Mouse (Mus musculus) ES-E14 (cell line): ENCODE data around the gene Tfap4. TPM values are rescaled to one million over a fixed set of nuclear protein-coding genes. Genes with fewer than 3 reads are reported as not detected.

Experiments used
- DNase-seq: peaks from one replicate; pipeline ENCODE4 v3.0.0-alpha.2; 2013; ENCODE audit warnings: low read depth, low spot score
- H3K27ac ChIP-seq: 2 replicates; pipeline ENCODE4 v1.5.1; 2012; ENCODE audit warnings: low read depth, mild to moderate bottlenecking, low read length, moderate library complexity, mixed read lengths; ENCODE audit not compliant: poor library complexity, insufficient read depth, severe bottlenecking
- H3K36me3 ChIP-seq: 2 replicates; pipeline ENCODE4 v1.6.1; 2012; ENCODE audit warnings: mild to moderate bottlenecking, low read length, moderate library complexity, mixed read lengths; ENCODE audit not compliant: control insufficient read depth, poor library complexity, insufficient read depth, severe bottlenecking
- H3K4me1 ChIP-seq, 2 experiments: fragments of 150-350 bp in 1 of 2; sonication (generic) in 1 of 2; 2 replicates each; pipeline ENCODE4 v1.6.1; 2012; ENCODE audit warnings: low read length in 2 of 2, mild to moderate bottlenecking in 1 of 2, mixed read lengths in 1 of 2; ENCODE audit not compliant: control insufficient read depth in 2 of 2, insufficient read depth in 2 of 2, poor library complexity in 1 of 2
- H3K4me3 ChIP-seq, 2 experiments: fragments of 150-350 bp in 1 of 2; sonication (generic) in 1 of 2; 2 replicates each; pipeline ENCODE4 v1.5.1; 2012; ENCODE audit warnings: low read length in 2 of 2, low read depth in 1 of 2, mild to moderate bottlenecking in 1 of 2, mixed read lengths in 1 of 2; ENCODE audit not compliant: insufficient read depth in 1 of 2, poor library complexity in 1 of 2, severe bottlenecking in 1 of 2
- H3K9ac ChIP-seq: 2 replicates; pipeline ENCODE4 v1.6.1; 2012; ENCODE audit warnings: low read depth, mild to moderate bottlenecking, low read length, mixed read lengths; ENCODE audit not compliant: poor library complexity, insufficient read depth, severe bottlenecking
- H3K9me3 ChIP-seq: fragments of 150-350 bp; sonication (generic); 2 replicates; pipeline ENCODE4 v1.6.1; 2012; ENCODE audit warnings: low read depth, mild to moderate bottlenecking, low read length; ENCODE audit not compliant: control insufficient read depth, insufficient read depth
- CHD2 ChIP-seq: IDR thresholded peaks from 2 replicates; pipeline ENCODE4 v1.6.1; 2014; ENCODE audit warnings: mild to moderate bottlenecking, low read depth, low read length, inconsistent platforms
- HCFC1 ChIP-seq: IDR thresholded peaks from 2 replicates; pipeline ENCODE4 v1.6.1; 2012; ENCODE audit warnings: low read length, inconsistent platforms, borderline replicate concordance; ENCODE audit not compliant: insufficient read depth
- MAFK ChIP-seq: IDR thresholded peaks from 2 replicates; pipeline ENCODE4 v1.6.1; 2014; ENCODE audit warnings: mild to moderate bottlenecking, low read depth, low read length, inconsistent platforms; ENCODE audit not compliant: insufficient read depth
- ZC3H11A ChIP-seq: IDR thresholded peaks from 2 replicates; pipeline ENCODE4 v1.6.1; 2012; ENCODE audit warnings: low read depth, mild to moderate bottlenecking, inconsistent platforms, low read length, borderline replicate concordance
- ZNF384 ChIP-seq: IDR thresholded peaks from 2 replicates; pipeline ENCODE4 v1.6.1; 2012; ENCODE audit warnings: low read depth, low read length, inconsistent platforms
- in situ Hi-C, 2 experiments: fragments of 600-800 bp; cut with MboI; formaldehyde crosslinking; loops; one replicate each; pipeline ENCODE4 v1.15.1; 2025; ENCODE audit warnings: low sequenced_read_pairs in 2 of 2, inconsistent platforms in 1 of 2; ENCODE audit not compliant: unreplicated experiment in 2 of 2
- total RNA-seq: library from RNA; depleted of rRNA; stranded (reverse); fragments of 300-350 nt; gene quantifications from 2 replicates; pipeline ENCODE4 v1.2.3, GENCODE M21; 2012

The Tfap4 gene
- total RNA-seq, 1 experiment: 15.4 TPM

DNA sequence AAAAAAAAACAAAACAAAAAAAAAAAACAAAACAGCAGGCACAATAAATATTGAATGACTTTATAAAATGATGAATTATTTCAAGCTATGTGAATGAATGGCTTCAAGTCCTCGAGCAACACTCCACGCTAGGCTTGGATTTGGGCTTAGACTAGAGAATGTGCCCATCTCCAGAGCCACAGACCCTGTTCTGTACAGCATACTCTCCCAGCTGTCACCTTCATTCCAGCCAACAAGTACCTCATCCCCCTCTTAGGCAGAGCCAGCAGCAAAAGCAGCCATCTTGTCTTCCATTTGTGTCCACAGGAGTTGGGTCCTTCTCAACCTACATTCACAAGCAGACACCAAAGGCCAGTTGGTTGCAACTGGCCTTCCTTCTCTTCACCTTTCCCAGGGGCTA is 39.8 kb downstream of the Tfap4 start:
- Histone ChIP-seq H3K9ac (no peak overlapping the region), H3K9me3 (no peaks in the 10 kb centered on the region), H3K27ac (no peak overlapping the region), H3K4me1 (peaks cover 4 to 11% of the 10 kb centered on the region in 2 experiments; a peak in 2 of 4 replicates), H3K36me3 (no peaks in the 10 kb centered on the region; the same call in 1 of the 2 replicates), H3K4me3 (no peak overlapping the region)
- in situ Hi-C loops: no loop called here
- TF ChIP-seq MAFK (no peak), CHD2 (no peak), HCFC1 (no peak), ZNF384 (no peak), ZC3H11A (no peak)
- no peak for DNase-seq

DNA sequence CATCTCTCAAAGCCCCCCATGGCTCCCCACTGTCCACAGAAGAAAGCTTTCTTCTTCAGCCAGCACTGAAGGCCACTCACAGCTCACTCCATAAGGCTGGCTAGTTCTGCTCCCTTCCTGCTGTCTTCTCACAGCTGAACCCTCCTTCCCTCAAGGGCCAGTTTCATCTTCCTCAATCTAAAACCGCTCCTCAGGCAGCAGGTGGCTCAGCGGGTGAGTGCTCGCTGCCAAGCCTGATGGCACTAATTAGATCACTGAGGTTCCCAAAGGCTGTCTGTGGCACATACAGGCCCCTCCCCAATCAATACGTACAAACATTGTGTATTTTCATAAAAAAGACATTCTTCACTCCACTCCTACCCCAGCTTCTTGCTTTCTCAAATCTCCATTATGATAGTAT is 40.5 kb downstream of the Tfap4 start:
- DNase-seq: no peak
- H3K36me3 ChIP-seq: no peaks in the 10 kb centered on the region; the same call in 1 of the 2 replicates
- TF ChIP-seq HCFC1 (no peak), ZC3H11A (no peak), CHD2 (no peak), ZNF384 (no peak), MAFK (no peak)

DNA sequence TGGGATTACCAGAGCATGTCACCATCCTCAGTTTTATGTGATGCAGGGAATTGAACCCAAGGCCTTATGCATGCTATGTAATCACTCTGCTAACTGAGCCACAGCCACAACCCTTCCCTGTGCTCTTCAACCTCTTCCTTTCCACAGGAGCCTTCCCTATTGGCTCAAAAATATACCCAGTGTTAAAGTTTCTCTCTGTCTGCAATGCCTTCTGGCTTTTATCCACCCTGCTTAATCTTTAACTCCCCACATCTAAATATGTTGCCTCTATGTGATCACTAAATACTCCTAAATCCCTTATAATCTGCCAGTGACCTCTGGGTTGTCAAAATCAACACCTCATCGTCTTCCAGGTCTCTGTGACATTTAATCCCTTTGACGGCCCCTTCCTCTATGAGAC is 41.7 kb downstream of the Tfap4 start:
- TF ChIP-seq MAFK (no peak), ZNF384 (no peak), CHD2 (no peak)
- Histone ChIP-seq H3K9ac (no peak overlapping the region), H3K9me3 (no peaks in the 10 kb centered on the region), H3K4me3 (no peak overlapping the region), H3K36me3 (no peaks in the 10 kb centered on the region; the same call in 1 of the 2 replicates), H3K27ac (no peak overlapping the region), H3K4me1 (peaks cover 7 to 9% of the 10 kb centered on the region in 2 experiments; a peak in 2 of 4 replicates)
- DNase-seq: no peak
- in situ Hi-C loops: no loop called here

More for the DNA sequence above, 40.5 kb downstream of the Tfap4 start:
- Histone ChIP-seq H3K27ac (no peak overlapping the region), H3K4me1 (peaks cover 7 to 11% of the 10 kb centered on the region in 2 experiments; a peak in 2 of 4 replicates), H3K9ac (no peak overlapping the region), H3K4me3 (no peak overlapping the region), H3K9me3 (no peaks in the 10 kb centered on the region)
- in situ Hi-C loops: no loop called here

DNA sequence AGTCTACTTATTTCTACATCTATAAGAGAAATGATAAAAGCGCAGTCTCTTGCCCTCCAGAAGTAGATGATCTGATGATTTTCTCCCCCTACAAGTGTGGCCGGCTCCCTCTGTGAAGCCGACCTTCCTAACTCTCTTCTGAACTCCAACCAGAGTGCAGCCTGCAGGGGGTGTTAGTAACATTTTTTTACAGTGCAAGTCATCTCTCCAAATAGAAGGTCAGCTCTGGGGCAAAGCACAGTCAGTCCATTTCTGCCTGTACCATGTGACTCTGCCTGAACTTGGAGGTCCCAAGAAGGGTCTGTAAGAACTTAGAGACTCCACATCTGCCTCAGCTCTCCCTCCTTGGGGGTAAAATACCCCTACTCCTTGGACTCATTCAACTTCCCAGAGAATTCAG is 45.3 kb downstream of the Tfap4 start:
- Histone ChIP-seq H3K9ac (no peak overlapping the region), H3K36me3 (no peaks in the 10 kb centered on the region), H3K4me3 (no peak overlapping the region), H3K4me1 (0 out of 4 replicates have a peak, but pooled peaks cover 0 to 2% of the 10 kb centered on the region in 2 experiments), H3K27ac (no peak overlapping the region), H3K9me3 (no peaks in the 10 kb centered on the region)
- TF ChIP-seq CHD2 (no peak), HCFC1 (no peak), ZNF384 (no peak), ZC3H11A (no peak), MAFK (no peak)
- no peak for DNase-seq
- in situ Hi-C loops: no loop called here
